Mouse (Mus musculus): ENCODE measurements around the gene Fcho2. TPM values are rescaled to one million over a fixed set of nuclear protein-coding genes. Genes with fewer than 3 reads are reported as not detected.

Fcho2 gene
- total RNA-seq, 2 experiments from 2014 or later: 21.2 to 26.9 TPM

DNA sequence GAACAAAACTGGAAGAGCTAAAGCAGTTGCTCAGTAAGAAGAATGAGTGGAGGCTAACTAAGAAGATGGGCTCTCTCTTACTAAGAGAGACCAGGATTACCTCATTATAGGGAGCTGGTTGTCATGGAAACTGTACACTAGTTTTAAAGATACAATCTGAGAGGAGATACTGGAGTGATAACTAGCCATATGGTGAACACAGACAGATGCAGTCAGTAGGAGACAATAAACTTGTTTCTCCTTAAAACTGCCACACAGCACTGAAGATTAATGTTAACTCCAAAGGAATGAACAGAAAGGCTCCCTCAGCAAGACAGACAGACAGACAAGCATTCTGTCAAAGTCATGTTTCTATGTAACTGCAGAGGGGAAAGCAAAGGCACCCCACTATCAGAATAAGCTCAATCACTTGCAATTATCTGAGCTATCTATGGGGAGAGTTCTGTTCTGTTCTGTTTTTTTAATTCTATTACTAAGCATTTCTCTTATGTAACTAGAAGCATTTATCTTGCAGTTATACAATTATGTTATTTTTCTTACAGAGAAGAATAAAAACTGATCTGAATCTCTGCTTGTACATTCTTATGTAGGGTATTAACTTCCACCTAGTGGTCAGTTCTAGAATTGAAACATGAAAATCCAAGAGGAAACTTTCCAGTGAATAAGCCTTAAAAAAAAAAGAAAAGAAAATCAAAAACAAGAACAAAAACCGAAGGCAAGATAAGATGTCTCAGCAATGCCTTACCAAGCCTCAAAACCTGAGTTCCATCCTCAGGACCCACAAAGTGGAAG lies 85.8 kb downstream of the Fcho2 start:
- intact Hi-C loops (cut with DNase I): no loop called here
- no peak for DNase-seq

DNA sequence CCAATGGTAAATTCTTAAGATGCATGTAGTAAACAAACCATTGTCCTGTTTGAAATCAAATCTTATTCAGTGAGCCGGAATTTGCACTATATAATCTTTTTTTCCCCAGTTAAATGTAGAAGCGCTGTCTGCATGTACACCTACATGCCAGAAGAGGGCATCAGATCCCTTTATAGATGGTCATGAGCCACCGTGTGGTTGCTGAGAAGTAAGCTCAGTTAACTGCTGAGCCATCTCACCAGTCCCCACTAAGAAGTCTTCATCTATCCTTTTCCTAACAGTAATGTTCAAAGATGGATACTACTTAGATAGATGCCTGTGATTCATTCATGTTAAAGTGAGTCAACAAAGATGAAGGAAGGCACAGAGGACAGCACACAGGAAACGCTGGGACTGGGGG lies 88.8 kb downstream of the Fcho2 start:
- no peak for DNase-seq
- intact Hi-C loops (cut with DNase I): no loop called here
- peak; percentile 71 for TF ChIP-seq CTCF (IDR thresholded peaks at IDR 0.05)
- no peak overlapping the region for H3K4me3 ChIP-seq
- H3K27ac ChIP-seq: no peak overlapping the region

More for the DNA sequence above, 85.8 kb downstream of the Fcho2 start:
- H3K27ac ChIP-seq: no peak overlapping the region
- peak; percentile 46 for TF ChIP-seq CTCF (IDR thresholded peaks at IDR 0.05)
- no peak overlapping the region for H3K4me3 ChIP-seq

DNA sequence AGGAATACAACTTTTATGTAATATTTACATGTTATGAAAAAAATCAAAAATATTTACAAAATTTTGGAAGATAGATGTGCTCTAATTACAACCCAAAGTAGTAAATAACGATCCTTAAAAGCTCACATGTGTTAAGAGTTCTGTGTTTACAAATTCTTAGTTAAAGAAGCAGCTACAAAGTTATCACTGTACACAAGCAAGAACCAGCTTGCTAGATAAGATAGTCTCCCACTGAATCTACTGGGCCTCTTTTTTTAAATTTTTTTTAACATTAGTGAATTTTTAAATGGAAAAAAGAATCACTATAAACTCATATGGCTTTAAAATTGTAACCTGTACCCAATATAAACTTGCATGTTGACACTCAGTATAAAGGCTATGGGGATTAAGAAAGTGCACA lies 91.8 kb downstream of the Fcho2 start:
- no peak for DNase-seq
- intact Hi-C loops (cut with DNase I): no loop called here
- Histone ChIP-seq H3K27ac (no peak overlapping the region), H3K4me3 (no peak overlapping the region)
- TF ChIP-seq CTCF (IDR thresholded peaks at IDR 0.05): no peak

DNA sequence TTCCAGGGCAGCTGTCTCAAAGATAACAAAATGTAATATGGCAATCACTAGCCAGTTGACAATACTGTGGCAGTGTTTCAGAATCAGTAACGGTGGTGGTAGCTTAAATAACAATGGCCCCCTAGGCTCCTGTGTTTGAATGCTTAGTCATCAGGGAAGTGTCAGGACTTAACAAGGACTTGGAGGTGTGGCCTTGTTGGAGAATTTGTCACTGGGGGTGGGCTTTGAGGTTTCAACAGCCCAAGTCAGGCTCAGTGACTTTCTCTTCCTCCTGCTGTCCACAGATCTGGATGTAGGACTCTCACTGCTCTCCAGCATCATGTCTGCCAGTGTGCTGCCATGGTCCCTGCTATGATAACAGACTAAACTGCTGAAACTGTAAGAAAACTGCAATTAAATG lies 93.0 kb downstream of the Fcho2 start:
- intact Hi-C loops (cut with DNase I): no loop called here
- TF ChIP-seq CTCF (IDR thresholded peaks at IDR 0.05): no peak
- Histone ChIP-seq H3K4me3 (no peak overlapping the region), H3K27ac (no peak overlapping the region)
- DNase-seq: no peak

DNA sequence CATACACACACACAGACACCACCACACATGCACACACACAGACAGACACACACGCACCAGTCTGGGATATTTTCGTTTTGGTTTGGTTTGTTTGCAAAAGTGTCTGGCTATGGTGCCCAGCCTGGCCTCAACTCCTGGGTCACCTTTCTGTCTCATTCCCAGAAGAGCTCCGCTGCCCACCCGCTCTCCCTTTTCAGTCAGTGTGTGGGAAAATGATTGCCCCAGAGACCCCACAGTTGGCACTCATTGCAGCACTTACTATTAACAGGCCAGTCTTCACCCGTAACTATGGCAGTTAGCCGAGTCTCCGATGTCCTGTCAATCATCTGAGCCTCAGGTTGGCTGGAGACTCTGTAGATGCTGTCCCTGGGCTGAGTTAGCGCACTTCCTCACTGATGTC lies 99.1 kb downstream of the Fcho2 start:
- no peak for DNase-seq
- no peak overlapping the region for H3K27ac ChIP-seq
- no peak overlapping the region for H3K4me3 ChIP-seq
- TF ChIP-seq CTCF (IDR thresholded peaks at IDR 0.05): no peak
- intact Hi-C loops (cut with DNase I): no loop called here

DNA sequence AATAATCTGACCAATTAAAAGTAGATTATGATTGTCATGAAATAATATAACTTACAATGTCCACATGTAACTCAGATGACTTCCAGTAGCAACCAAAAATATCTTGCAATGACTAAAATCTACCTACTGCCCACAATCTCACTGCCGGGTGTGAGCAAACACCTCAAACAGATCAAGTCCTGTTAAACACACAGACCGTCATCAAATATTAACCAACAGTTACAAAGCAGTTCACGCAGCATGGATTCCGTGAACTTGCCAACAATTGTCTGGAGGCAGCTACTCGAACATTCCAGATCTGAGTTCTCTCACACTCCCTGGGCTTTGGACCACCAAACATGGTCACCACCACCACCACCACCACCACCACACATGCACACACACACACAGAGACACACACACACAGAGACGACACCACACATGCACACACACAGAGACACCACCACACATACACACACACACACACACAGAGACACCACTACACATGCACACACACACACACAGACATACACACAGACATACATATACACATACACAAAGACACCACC lies 99.7 kb downstream of the Fcho2 start:
- H3K27ac ChIP-seq: no peak overlapping the region
- intact Hi-C loops (cut with DNase I): no loop called here

DNA sequence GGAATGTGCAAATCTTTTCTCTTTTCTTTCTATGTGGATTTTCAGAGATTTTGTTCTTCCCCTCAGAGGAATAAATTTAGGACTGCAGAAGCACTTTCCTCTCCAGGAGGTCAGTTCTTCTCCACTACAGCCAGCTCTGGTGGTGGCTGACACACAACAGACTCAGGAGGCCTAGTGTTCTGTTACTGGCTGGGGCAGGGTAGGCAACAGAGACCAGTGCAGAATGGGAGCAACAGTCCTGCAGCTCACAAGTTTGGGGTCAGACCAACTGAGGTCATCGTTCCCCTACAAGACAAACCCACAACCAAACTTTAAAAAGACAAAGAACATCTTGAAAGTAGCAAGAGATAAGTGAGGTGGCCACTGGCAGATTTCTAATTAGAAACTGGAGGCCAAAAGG lies 104.6 kb downstream of the Fcho2 start:
- no peak for TF ChIP-seq CTCF (IDR thresholded peaks at IDR 0.05)
- Histone ChIP-seq H3K27ac (no peak overlapping the region), H3K4me3 (no peak overlapping the region)
- no peak for DNase-seq
- intact Hi-C loops (cut with DNase I): no loop called here

More for the DNA sequence above, 99.7 kb downstream of the Fcho2 start:
- no peak overlapping the region for H3K4me3 ChIP-seq
- TF ChIP-seq CTCF (IDR thresholded peaks at IDR 0.05): no peak
- no peak for DNase-seq

DNA sequence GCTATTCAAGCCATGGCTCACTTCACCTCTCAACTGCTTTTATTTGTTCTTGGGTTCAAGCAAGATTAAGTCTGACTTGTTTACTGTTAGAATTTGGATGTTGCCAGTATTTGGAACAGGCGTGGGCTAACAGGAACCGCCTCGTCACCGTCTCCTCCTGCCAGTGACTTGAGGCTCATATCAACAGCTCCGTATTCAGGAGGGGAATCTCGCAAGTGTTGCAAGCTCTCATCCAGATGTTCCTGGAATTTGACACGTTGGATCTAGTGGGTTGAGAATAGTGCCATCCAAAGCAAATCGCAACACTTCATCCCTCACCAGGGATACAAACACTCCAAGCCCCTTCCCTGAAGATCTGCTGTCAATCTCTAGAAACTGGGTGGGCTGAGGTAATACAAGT lies 105.0 kb downstream of the Fcho2 start:
- no peak overlapping the region for H3K27ac ChIP-seq
- no peak overlapping the region for H3K4me3 ChIP-seq
- intact Hi-C loops (cut with DNase I): no loop called here
- TF ChIP-seq CTCF (IDR thresholded peaks at IDR 0.05): no peak
- no peak for DNase-seq

DNA sequence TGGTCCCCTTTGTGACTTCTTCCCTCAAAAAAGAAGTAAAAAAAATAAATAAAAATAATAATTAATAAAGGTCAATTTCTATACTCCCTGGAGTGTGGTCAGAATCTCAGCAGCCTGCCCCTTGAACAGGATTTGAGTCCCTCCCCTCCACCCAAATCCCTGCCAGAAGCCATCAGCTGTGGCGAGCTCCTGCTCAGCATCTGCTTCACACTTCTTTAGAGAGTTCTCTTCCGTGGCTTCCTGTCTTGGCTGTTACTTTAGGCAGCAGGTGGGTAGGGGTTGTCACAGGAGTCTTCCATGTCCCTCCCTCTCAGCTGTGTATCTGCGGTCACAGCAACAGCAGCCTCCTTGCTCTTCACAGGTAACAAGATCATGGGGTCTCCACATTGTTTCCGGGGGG lies 109.7 kb downstream of the Fcho2 start:
- TF ChIP-seq CTCF (IDR thresholded peaks at IDR 0.05): no peak
- Histone ChIP-seq H3K4me3 (no peak overlapping the region), H3K27ac (no peak overlapping the region)
- no peak for DNase-seq
- intact Hi-C loops (cut with DNase I): no loop called here

DNA sequence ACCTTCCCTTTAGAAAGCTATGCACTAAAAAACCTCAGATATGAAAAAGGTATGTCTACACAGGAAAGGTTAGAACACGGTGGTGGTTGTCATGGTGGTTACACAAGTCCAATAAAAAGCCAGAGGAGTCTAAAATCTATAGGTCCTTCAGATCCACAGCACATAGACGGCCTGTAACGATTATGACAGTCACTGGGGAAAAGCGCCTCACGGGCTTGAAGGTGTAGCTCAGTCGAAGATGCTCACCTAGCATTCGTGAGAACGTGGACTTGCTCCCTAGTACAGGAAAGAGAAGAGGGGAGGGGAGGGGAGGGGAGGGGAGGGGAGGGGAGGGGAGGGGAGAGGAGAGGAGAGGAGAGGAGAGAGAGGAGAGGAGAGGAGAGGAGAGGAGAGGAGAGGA lies 111.5 kb downstream of the Fcho2 start:
- intact Hi-C loops (cut with DNase I): no loop called here
- Histone ChIP-seq H3K4me3 (no peak overlapping the region), H3K27ac (no peak overlapping the region)
- no peak for DNase-seq
- no peak for TF ChIP-seq CTCF (IDR thresholded peaks at IDR 0.05)

DNA sequence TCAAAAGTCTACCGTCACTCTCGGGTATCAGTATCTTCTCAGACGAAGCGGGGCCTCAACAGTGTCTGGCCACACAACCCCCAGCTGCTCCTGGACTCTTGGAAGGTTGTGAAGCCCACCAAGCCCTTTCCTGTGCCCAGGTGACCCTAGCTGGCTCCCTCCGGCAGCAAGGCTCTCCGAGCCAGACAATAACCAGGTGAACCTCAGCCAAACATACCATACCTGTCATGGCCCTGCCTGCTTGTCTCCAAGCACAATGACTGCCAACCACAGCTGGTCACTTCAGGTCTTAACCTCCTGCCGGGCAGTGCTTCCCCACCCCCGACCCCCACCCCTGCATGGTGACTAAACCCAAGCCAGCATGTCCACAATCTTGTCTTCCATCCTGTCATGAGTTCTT lies 112.9 kb downstream of the Fcho2 start:
- no peak for TF ChIP-seq CTCF (IDR thresholded peaks at IDR 0.05)
- Histone ChIP-seq H3K4me3 (no peak overlapping the region), H3K27ac (no peak overlapping the region)
- intact Hi-C loops (cut with DNase I): no loop called here
- no peak for DNase-seq

DNA sequence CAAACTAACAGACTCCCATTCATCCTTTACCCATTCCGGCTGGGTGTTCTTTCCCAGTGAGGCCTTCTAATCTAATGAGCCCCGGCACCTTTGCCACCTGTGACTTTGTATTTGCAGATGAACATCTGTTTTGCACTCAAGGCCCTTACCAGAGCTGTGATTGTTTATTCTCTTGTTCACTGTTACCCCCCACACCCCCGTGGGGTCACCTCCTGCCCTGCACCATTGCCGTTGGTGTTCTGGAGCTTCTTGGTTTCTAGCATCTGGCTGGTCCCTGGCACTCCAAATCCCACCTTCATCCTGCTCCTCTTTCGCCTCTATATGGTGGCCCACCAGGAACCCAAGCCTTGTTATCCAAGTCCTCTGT lies 114.0 kb downstream of the Fcho2 start:
- no peak for TF ChIP-seq CTCF (IDR thresholded peaks at IDR 0.05)
- no peak overlapping the region for H3K4me3 ChIP-seq
- DNase-seq: no peak
- intact Hi-C loops (cut with DNase I): no loop called here
- H3K27ac ChIP-seq: no peak overlapping the region

DNA sequence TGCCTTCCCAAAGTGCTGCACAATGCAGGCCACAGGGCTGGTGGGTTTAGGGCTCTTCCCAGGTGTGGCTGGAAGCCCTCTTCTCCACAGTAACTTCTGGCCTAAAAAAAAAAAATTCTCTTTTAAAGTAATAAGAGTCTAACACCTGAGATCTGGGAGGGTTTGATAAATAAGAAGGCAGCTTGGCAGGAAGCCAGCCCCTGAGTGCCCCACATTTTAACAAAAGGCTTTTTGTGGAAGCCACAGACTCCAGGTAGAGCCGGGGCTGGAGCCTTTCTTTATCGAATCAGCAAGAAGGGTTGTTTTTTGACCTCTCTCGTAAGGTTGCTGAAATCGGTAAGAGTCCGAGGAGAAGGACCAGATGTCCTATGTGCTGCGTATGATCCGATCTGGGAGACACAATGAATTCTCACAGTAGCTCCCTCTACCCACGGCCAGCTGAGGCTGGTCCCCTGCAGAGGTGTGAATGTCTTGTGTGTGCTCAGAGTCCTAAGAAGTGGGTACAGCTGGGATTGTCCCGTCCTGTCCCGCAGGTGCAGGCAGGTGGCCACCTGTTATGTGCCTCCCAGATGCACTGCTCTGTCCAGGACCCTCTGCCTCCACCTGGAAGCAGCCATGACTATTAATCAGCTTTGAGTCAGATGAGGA lies 114.5 kb downstream of the Fcho2 start:
- TF ChIP-seq CTCF (IDR thresholded peaks at IDR 0.05): no peak
- H3K4me3 ChIP-seq: no peak overlapping the region
- no peak overlapping the region for H3K27ac ChIP-seq
- intact Hi-C loops (cut with DNase I): no loop called here
- DNase-seq: no peak
